Mouse (Mus musculus) kidney, postnatal 0 days (tissue): ENCODE data around the gene Ptprcap. TPM values are rescaled to one million over a fixed set of nuclear protein-coding genes. Genes with fewer than 3 reads are reported as not detected.

Experiments
- ATAC-seq: fragments of 200-750 bp; cut with Nextera tagmentation; replicated peaks from 2 replicates; pipeline ENCODE4 v1.8.0; 2017; ENCODE audit warnings: low read depth, moderate number of reproducible peaks, moderate TSS enrichment, moderate library complexity; ENCODE audit not compliant: low FRiP score
- DNase-seq: peaks from one replicate; pipeline ENCODE4 v3.0.0-alpha.2; 2016; ENCODE audit warnings: low spot score
- H3K27ac ChIP-seq: fragments of 300-500 bp; sonication (generic); 2 replicates; pipeline ENCODE4 v1.5.1; 2014; ENCODE audit warnings: mild to moderate bottlenecking
- H3K27me3 ChIP-seq: fragments of 300-500 bp; sonication (generic); 2 replicates; pipeline ENCODE4 v1.6.1; 2014; ENCODE audit warnings: low read length, mixed read lengths; ENCODE audit not compliant: insufficient read depth
- H3K36me3 ChIP-seq: fragments of 300-500 bp; sonication (generic); 2 replicates; pipeline ENCODE4 v1.6.1; 2014; ENCODE audit warnings: low read length, mixed read lengths; ENCODE audit not compliant: insufficient read depth
- H3K4me1 ChIP-seq: fragments of 300-500 bp; sonication (generic); replicated peaks from 2 replicates; pipeline ENCODE4 v1.6.1; 2014; ENCODE audit warnings: antibody characterized with exemption, low read length, mixed read lengths; ENCODE audit not compliant: insufficient read depth
- H3K4me2 ChIP-seq: fragments of 300-500 bp; sonication (generic); 2 replicates; pipeline ENCODE4 v1.6.1; 2014; ENCODE audit warnings: mild to moderate bottlenecking, low read length, moderate library complexity, mixed read lengths
- H3K4me3 ChIP-seq: fragments of 300-500 bp; sonication (generic); replicated peaks from 2 replicates; pipeline ENCODE4 v1.5.1; 2014; ENCODE audit warnings: low read depth, low read length
- H3K9ac ChIP-seq: fragments of 300-500 bp; sonication (generic); 2 replicates; pipeline ENCODE4 v1.6.1; 2014; ENCODE audit warnings: low read depth, low read length
- H3K9me3 ChIP-seq: fragments of 300-500 bp; sonication (generic); replicated peaks from 2 replicates; pipeline ENCODE4 v1.6.1; 2016; ENCODE audit warnings: low read length, inconsistent platforms, mixed read lengths
- CTCF ChIP-seq: IDR thresholded peaks from 2 replicates; pipeline ENCODE4 v1.5.1; 2016; ENCODE audit warnings: antibody characterized with exemption, low read depth, mild to moderate bottlenecking, moderate library complexity
- WGBS: fragments of 180-500 bp; shearing (Covaris S2); extraction: QIAGEN DNeasy Blood & Tissue Kit; methylation state at CpG from one replicate; pipeline ENCODE4 v1.1.7; 2014; 5-methylcytosine and 5-hydroxymethylcytosine counted together
- polyA plus RNA-seq: library from polyadenylated mRNA; unstranded; fragments of >200 nt; fragmentation: Nextera tagmentation; extraction: Ambion mirVana; gene quantifications from 2 replicates; pipeline ENCODE4 v1.2.1, GENCODE M21; 2015

Gene Ptprcap
- polyA plus RNA-seq, 1 experiment from 2014 or later: 0.91 TPM

GRCm38 (mm10) chr19:4184976-4185975 is 31.9 kb downstream of the Ptprcap start:
- Histone ChIP-seq H3K4me1 (peaks cover 9% of the 10 kb centered on the region), H3K4me2 (no peak overlapping the region), H3K9ac (peak overlapping the region; percentile 14; the same call in 1 of the 2 replicates), H3K27ac (peak overlapping the region; percentile 63; the same call in 1 of the 2 replicates), H3K9me3 (no peaks in the 10 kb centered on the region), H3K36me3 (no peaks in the 10 kb centered on the region), H3K4me3 (no peak overlapping the region), H3K27me3 (no peaks in the 10 kb centered on the region)
- TF ChIP-seq CTCF: no peak
- 41% methylated on average over 15 of the region's 15 CpGs for whole genome bisulfite sequencing
- no peak for DNase-seq
- no peak; the same call in 1 of the 2 replicates for ATAC-seq

DNA sequence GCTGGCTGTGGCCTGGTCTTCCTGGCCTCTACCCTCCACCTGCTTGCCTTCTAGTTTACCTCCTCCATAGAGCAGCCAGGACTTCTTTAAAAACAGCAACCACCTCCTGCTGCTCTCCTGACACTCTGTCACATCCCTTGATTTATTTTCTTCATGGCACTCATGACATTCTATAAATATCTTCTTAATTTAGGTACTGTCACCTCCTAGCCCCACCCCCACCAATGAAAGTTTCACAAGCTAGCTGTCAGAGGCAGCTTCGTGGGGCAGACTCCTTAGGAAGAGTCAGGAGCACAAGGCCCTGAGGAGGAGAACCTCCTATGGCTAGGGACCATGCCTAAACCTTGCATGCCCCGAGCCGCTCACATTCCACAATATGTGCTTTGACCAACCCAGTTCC is 33.9 kb downstream of the Ptprcap start:
- 63% methylated on average over 3 of the region's 3 CpGs for WGBS
- Histone ChIP-seq H3K36me3 (no peaks in the 10 kb centered on the region), H3K9me3 (no peaks in the 10 kb centered on the region), H3K9ac (no peak overlapping the region), H3K27ac (no peak overlapping the region), H3K4me2 (no peak overlapping the region), H3K4me1 (peaks cover 22% of the 10 kb centered on the region), H3K27me3 (no peaks in the 10 kb centered on the region), H3K4me3 (no peak overlapping the region)
- TF ChIP-seq CTCF: no peak
- ATAC-seq (no peak), DNase-seq (no peak)

DNA sequence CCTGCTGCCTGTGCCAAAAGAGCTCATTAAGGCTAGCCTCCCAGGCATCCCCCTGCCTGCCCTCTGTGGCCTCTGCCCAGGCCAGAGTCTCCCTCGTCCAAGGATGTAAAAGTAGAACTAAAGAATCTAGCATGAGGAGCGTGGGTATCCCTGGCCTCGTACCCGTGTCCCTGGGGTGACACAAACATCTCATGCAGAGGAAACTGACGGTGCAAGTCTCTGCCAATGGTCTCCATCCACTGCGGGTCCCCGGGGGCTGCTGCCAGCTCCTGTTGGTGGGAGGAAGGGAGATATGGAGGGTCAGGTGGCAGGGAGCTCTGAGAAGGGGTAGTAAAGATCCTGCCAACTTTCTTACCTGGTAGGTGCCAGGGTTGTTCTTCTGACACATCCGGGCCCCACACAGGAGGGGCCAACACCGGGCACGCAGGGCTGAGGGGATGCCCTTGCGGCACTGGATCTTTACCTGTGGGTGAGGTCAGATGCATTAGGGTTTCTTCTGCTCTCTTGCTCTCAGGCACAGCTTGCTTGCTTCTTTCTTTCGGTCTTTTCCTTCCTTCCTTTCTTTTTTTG is 35.7 kb downstream of the Ptprcap start:
- Histone ChIP-seq H3K36me3 (peaks cover 4% of the 10 kb centered on the region), H3K4me1 (peaks cover 28% of the 10 kb centered on the region), H3K4me2 (no peak overlapping the region), H3K27ac (no peak overlapping the region), H3K4me3 (no peak overlapping the region), H3K27me3 (no peaks in the 10 kb centered on the region), H3K9me3 (no peaks in the 10 kb centered on the region), H3K9ac (no peak overlapping the region)
- ATAC-seq: no peak
- TF ChIP-seq CTCF: no peak
- DNase-seq: no peak
- WGBS: 90% methylated on average over 12 of the region's 12 CpGs

GRCm38 (mm10) chr19:4190831-4191334 is 37.5 kb downstream of the Ptprcap start, which contains the start of gene Tbc1d10c:
Tbc1d10c (minus strand) TSS chr19:4191284.
- WGBS: 25% methylated on average over 4 of the region's 4 CpGs
- ATAC-seq: no peak
- Histone ChIP-seq H3K4me2 (peak within 1 kb of the TSS; percentile 83), H3K4me1 (peaks cover 18% of the 10 kb centered on the region), H3K27ac (peak within 1 kb of the TSS; percentile 98), H3K9ac (peak within 1 kb of the TSS; percentile 99), H3K36me3 (peaks cover 20% of the 10 kb centered on the region), H3K4me3 (peak within 1 kb of the TSS; percentile 94), H3K9me3 (no peaks in the 10 kb centered on the region), H3K27me3 (no peaks in the 10 kb centered on the region)
- TF ChIP-seq CTCF: no peak
- no peak for DNase-seq

GRCm38 (mm10) chr19:4191528-4192250 is 38.3 kb downstream of the Ptprcap start, which contains the start of gene Ppp1ca:
Ppp1ca (plus strand) TSS chr19:4192065.
- H3K9ac ChIP-seq: peak within 1 kb of the TSS; percentile 99
- TF ChIP-seq CTCF: peak; percentile 82
- ATAC-seq (peak; percentile 92), DNase-seq (peak; percentile 98)
- H3K27me3 ChIP-seq: no peaks in the 10 kb centered on the region
- peak within 1 kb of the TSS; percentile 94 for H3K4me3 ChIP-seq
- H3K27ac ChIP-seq: peak within 1 kb of the TSS; percentile 98
- no peaks in the 10 kb centered on the region for H3K9me3 ChIP-seq
- peaks cover 24% of the 10 kb centered on the region for H3K36me3 ChIP-seq
- 3% methylated on average over 46 of the region's 47 CpGs for WGBS
- H3K4me1 ChIP-seq: peaks cover 21% of the 10 kb centered on the region
- peak within 1 kb of the TSS; percentile 83 for H3K4me2 ChIP-seq
